Mouse (Mus musculus) liver, embryonic 16.5 days (tissue): ENCODE measurements at regions not wholly inside any gene's neighbourhood (a gene's known extent, or its start where the extent isn't known, plus 50 kb on each side); places are given as distances from the start of the nearest gene placed in this dataset.

Experiments used
- ATAC-seq: fragments of 200-750 bp; cut with Nextera tagmentation; 2 replicates; pipeline ENCODE4 v1.8.0; 2017; ENCODE audit warnings: low read depth, mild to moderate bottlenecking, moderate number of reproducible peaks, moderate library complexity
- H3K27ac ChIP-seq: fragments of 300-500 bp; sonication (generic); 2 replicates; pipeline ENCODE4 v1.5.1; 2014; ENCODE audit warnings: mild to moderate bottlenecking, low read length
- H3K27me3 ChIP-seq: fragments of 300-500 bp; sonication (generic); 2 replicates; pipeline ENCODE4 v1.6.1; 2014; ENCODE audit warnings: low read depth, low read length, mixed read lengths; ENCODE audit not compliant: control insufficient read depth, insufficient read depth
- H3K36me3 ChIP-seq: fragments of 300-500 bp; sonication (generic); 2 replicates; pipeline ENCODE4 v1.6.1; 2014; ENCODE audit warnings: mild to moderate bottlenecking; ENCODE audit not compliant: control insufficient read depth, insufficient read depth
- H3K4me1 ChIP-seq: fragments of 300-500 bp; sonication (generic); 2 replicates; pipeline ENCODE4 v1.6.1; 2014; ENCODE audit warnings: low read depth, low read length, mixed read lengths; ENCODE audit not compliant: control insufficient read depth
- H3K4me2 ChIP-seq: fragments of 300-500 bp; sonication (generic); 2 replicates; pipeline ENCODE4 v1.6.1; 2014; ENCODE audit warnings: low read depth, low read length, mixed read lengths
- H3K4me3 ChIP-seq: fragments of 300-500 bp; sonication (generic); 2 replicates; pipeline ENCODE4 v1.5.1; 2014; ENCODE audit warnings: low read depth, mild to moderate bottlenecking, low read length
- H3K9ac ChIP-seq: fragments of 300-500 bp; sonication (generic); 2 replicates; pipeline ENCODE4 v1.6.1; 2014; ENCODE audit warnings: low read depth, low read length
- H3K9me3 ChIP-seq: fragments of 300-500 bp; sonication (generic); replicated peaks from 2 replicates; pipeline ENCODE4 v1.6.1; 2016; ENCODE audit warnings: low read length; ENCODE audit not compliant: control insufficient read depth
- WGBS: fragments of 180-500 bp; shearing (Covaris S2); extraction: QIAGEN DNeasy Blood & Tissue Kit; methylation state at CpG from one replicate; pipeline ENCODE4 v1.1.7; 2014; ENCODE audit not compliant: insufficient replicate concordance; 5-methylcytosine and 5-hydroxymethylcytosine counted together

GRCm38 (mm10) chr3:14952169-14952729 lies 66.2 kb downstream of the Car2 start:
- Histone ChIP-seq H3K4me1 (no peaks in the 10 kb centered on the region), H3K9me3 (no peaks in the 10 kb centered on the region), H3K4me3 (no peak overlapping the region), H3K36me3 (no peaks in the 10 kb centered on the region), H3K9ac (no peak overlapping the region), H3K27ac (no peak overlapping the region), H3K4me2 (no peak overlapping the region), H3K27me3 (no peaks in the 10 kb centered on the region)
- WGBS = 57% methylated on average over 3 of the region's 3 CpGs
- no peak for ATAC-seq

- no peaks in the 10 kb centered on the region for H3K36me3 ChIP-seq
- no peaks in the 10 kb centered on the region for H3K9me3 ChIP-seq
- WGBS = 65% methylated on average over 3 of the region's 3 CpGs
- no peak overlapping the region for H3K4me2 ChIP-seq
- ATAC-seq = no peak
- H3K4me3 ChIP-seq = no peak overlapping the region
- no peak overlapping the region for H3K9ac ChIP-seq
- H3K27ac ChIP-seq = no peak overlapping the region
- H3K27me3 ChIP-seq = no peaks in the 10 kb centered on the region
- H3K4me1 ChIP-seq = peaks cover under 1% of the 10 kb centered on the region; the same call in 1 of the 2 replicates
Observed at GRCm38 (mm10) chr3:14952951-14953350, 66.9 kb downstream of the Car2 start.

- Histone ChIP-seq H3K9me3 (no peaks in the 10 kb centered on the region), H3K36me3 (no peaks in the 10 kb centered on the region), H3K4me2 (no peak overlapping the region), H3K4me3 (no peak overlapping the region), H3K4me1 (peaks cover 7% of the 10 kb centered on the region), H3K9ac (no peak overlapping the region), H3K27me3 (no peaks in the 10 kb centered on the region), H3K27ac (no peak overlapping the region)
- ATAC-seq = no peak
- 72% methylated on average over 1 of the region's 1 CpGs for WGBS
Observed at GRCm38 (mm10) chr3:14957481-14957880, 71.4 kb downstream of the Car2 start.

GRCm38 (mm10) chr3:14958277-14958676 lies 72.2 kb downstream of the Car2 start:
- ATAC-seq = peak; percentile 39; the same call in 1 of the 2 replicates
- Histone ChIP-seq H3K9me3 (no peaks in the 10 kb centered on the region), H3K4me2 (no peak overlapping the region), H3K36me3 (no peaks in the 10 kb centered on the region), H3K4me3 (no peak overlapping the region), H3K9ac (no peak overlapping the region), H3K27me3 (no peaks in the 10 kb centered on the region), H3K4me1 (peaks cover 7% of the 10 kb centered on the region), H3K27ac (no peak overlapping the region)
- WGBS = 19% methylated on average over 1 of the region's 1 CpGs

GRCm38 (mm10) chr3:14959586-14959985 lies 73.5 kb downstream of the Car2 start:
- no peak overlapping the region for H3K27ac ChIP-seq
- H3K9ac ChIP-seq = no peak overlapping the region
- H3K27me3 ChIP-seq = no peaks in the 10 kb centered on the region
- no peak overlapping the region for H3K4me2 ChIP-seq
- ATAC-seq = no peak
- no peaks in the 10 kb centered on the region for H3K36me3 ChIP-seq
- peaks cover 7% of the 10 kb centered on the region for H3K4me1 ChIP-seq
- no peaks in the 10 kb centered on the region for H3K9me3 ChIP-seq
- H3K4me3 ChIP-seq = no peak overlapping the region
- 7% methylated on average over 1 of the region's 1 CpGs for WGBS

GRCm38 (mm10) chr3:14964795-14965194 lies 78.7 kb downstream of the Car2 start:
- Histone ChIP-seq H3K9me3 (no peaks in the 10 kb centered on the region), H3K36me3 (no peaks in the 10 kb centered on the region), H3K4me3 (no peak overlapping the region), H3K27me3 (no peaks in the 10 kb centered on the region), H3K4me1 (peaks cover 6% of the 10 kb centered on the region), H3K27ac (no peak overlapping the region), H3K4me2 (no peak overlapping the region), H3K9ac (no peak overlapping the region)
- WGBS = 77% methylated on average over 5 of the region's 5 CpGs
- ATAC-seq = no peak

- H3K27me3 ChIP-seq = no peaks in the 10 kb centered on the region
- ATAC-seq = peak; percentile 76
- H3K9me3 ChIP-seq = no peaks in the 10 kb centered on the region
- 34% methylated on average over 5 of the region's 5 CpGs for WGBS
- H3K4me1 ChIP-seq = peaks cover 6% of the 10 kb centered on the region
- H3K36me3 ChIP-seq = no peaks in the 10 kb centered on the region
- H3K4me2 ChIP-seq = peak overlapping the region; percentile 41; the same call in 1 of the 2 replicates
- H3K27ac ChIP-seq = 0 out of 2 replicates have a peak overlapping the region, but pooled peaks have one; percentile 14
- H3K4me3 ChIP-seq = 0 out of 2 replicates have a peak overlapping the region, but pooled peaks have one; percentile 0
- no peak overlapping the region for H3K9ac ChIP-seq
Observed at GRCm38 (mm10) chr3:14965438-14966044, 79.5 kb downstream of the Car2 start.

- no peak overlapping the region for H3K27ac ChIP-seq
- no peaks in the 10 kb centered on the region for H3K36me3 ChIP-seq
- H3K27me3 ChIP-seq = no peaks in the 10 kb centered on the region
- 73% methylated on average over 5 of the region's 5 CpGs for WGBS
- ATAC-seq = no peak
- H3K4me2 ChIP-seq = no peak overlapping the region
- H3K9me3 ChIP-seq = no peaks in the 10 kb centered on the region
- H3K9ac ChIP-seq = no peak overlapping the region
- no peak overlapping the region for H3K4me3 ChIP-seq
- H3K4me1 ChIP-seq = peaks cover 6% of the 10 kb centered on the region
Observed at GRCm38 (mm10) chr3:14967235-14967634, 81.2 kb downstream of the Car2 start.

GRCm38 (mm10) chr3:14968345-14968744 lies 82.3 kb downstream of the Car2 start:
- Histone ChIP-seq H3K27ac (no peak overlapping the region), H3K27me3 (no peaks in the 10 kb centered on the region), H3K4me2 (no peak overlapping the region), H3K4me3 (no peak overlapping the region), H3K9me3 (no peaks in the 10 kb centered on the region), H3K36me3 (no peaks in the 10 kb centered on the region), H3K9ac (no peak overlapping the region), H3K4me1 (peaks cover 6% of the 10 kb centered on the region)
- 54% methylated on average over 1 of the region's 1 CpGs for WGBS
- no peak for ATAC-seq
